Mouse (Mus musculus) neural tube, embryonic 11.5 days (tissue): ENCODE measurements around the gene Hoxa5. TPM values are rescaled to one million over a fixed set of nuclear protein-coding genes. Genes with fewer than 3 reads are reported as not detected.

Experiments used
- ATAC-seq: fragments of 200-750 bp; cut with Nextera tagmentation; 2 replicates; pipeline ENCODE4 v1.8.0; 2017; ENCODE audit warnings: moderate number of reproducible peaks, mild to moderate bottlenecking, moderate TSS enrichment, moderate library complexity; ENCODE audit not compliant: insufficient read depth, low FRiP score, low TSS enrichment
- DNase-seq: peaks from one replicate; pipeline ENCODE4 v3.0.0-alpha.2; 2015; ENCODE audit warnings: low spot score
- H3K27ac ChIP-seq: fragments of 300-500 bp; sonication (generic); 2 replicates; pipeline ENCODE4 v1.5.1; 2014; ENCODE audit warnings: low read depth, mild to moderate bottlenecking, low read length
- H3K27me3 ChIP-seq: fragments of 300-500 bp; sonication (generic); 2 replicates; pipeline ENCODE4 v1.6.1; 2014; ENCODE audit warnings: mild to moderate bottlenecking, low read length, mixed read lengths; ENCODE audit not compliant: control insufficient read depth, insufficient read depth
- H3K36me3 ChIP-seq: fragments of 300-500 bp; sonication (generic); 2 replicates; pipeline ENCODE4 v1.6.1; 2014; ENCODE audit warnings: mild to moderate bottlenecking, low read length, moderate library complexity, mixed read lengths; ENCODE audit not compliant: control insufficient read depth, insufficient read depth
- H3K4me1 ChIP-seq: fragments of 300-500 bp; sonication (generic); 2 replicates; pipeline ENCODE4 v1.6.1; 2014; ENCODE audit warnings: low read length, mixed read lengths; ENCODE audit not compliant: control insufficient read depth, insufficient read depth
- H3K4me2 ChIP-seq: fragments of 300-500 bp; sonication (generic); 2 replicates; pipeline ENCODE4 v1.6.1; 2014; ENCODE audit warnings: low read depth, mild to moderate bottlenecking, moderate library complexity
- H3K4me3 ChIP-seq: fragments of 300-500 bp; sonication (generic); 2 replicates; pipeline ENCODE4 v1.5.1; 2014; ENCODE audit warnings: low read depth, low read length
- H3K9ac ChIP-seq: fragments of 300-500 bp; sonication (generic); 2 replicates; pipeline ENCODE4 v1.6.1; 2014; ENCODE audit warnings: mild to moderate bottlenecking, low read length
- H3K9me3 ChIP-seq: fragments of 300-500 bp; sonication (generic); 2 replicates; pipeline ENCODE4 v1.6.1; 2016; ENCODE audit warnings: low read length; ENCODE audit not compliant: control insufficient read depth
- WGBS: fragments of 180-500 bp; shearing (Covaris S2); extraction: QIAGEN DNeasy Blood & Tissue Kit; methylation state at CpG from one replicate; pipeline ENCODE4 v1.1.7; 2014; 5-methylcytosine and 5-hydroxymethylcytosine counted together
- polyA plus RNA-seq: library from polyadenylated mRNA; unstranded; fragments of >200 nt; fragmentation: Nextera tagmentation; extraction: Ambion mirVana; gene quantifications from 2 replicates; pipeline ENCODE4 v1.2.1, GENCODE M21; 2014

Gene Hoxa5
- polyA plus RNA-seq, 1 experiment from 2014 or later = 53.4 TPM

DNA sequence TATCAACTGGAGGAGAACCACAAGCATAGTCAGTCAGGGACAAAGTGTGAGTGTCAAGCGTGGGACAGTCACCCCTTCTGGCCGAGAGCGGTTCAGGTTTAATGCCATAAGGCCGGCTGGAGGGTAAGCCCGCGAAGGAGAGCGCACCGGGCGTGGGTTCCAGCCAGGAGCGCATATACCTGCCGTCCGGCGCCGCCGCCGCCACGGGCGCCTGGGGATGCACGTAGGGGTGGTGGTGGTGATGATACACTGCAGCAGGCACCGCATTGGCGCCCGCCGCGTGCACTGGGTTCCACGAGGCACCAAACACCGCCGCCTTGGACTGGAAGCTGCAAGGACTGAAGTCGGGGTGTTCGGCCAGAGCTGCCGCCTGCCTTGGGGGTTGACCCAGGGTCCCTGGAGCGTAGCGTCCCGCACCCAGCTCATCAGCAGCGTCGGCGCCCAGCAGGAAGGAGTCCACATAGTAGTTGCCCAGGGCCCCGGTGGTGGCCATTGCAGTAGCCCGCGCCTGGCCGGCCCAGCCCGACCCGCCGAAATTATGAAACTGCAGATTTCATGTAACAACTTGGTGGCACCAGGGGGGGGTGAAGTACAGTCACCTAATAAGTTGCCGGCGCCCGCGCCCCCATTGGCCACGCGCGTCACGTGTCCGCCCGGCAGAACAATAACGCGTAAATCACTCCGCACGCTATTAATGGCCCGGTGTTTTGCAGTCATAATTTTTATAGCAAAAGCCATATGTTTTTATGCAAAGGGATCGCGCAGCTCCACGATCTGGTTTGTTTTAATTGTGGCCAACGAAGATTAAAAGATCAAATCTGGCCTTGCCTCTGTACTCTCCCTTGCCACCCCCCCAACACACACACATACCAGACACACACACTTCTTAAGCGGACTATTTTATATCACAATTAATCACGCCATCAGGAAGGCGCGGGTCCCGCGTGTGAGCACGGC is 21.5 kb upstream of the Hoxa5 start:
- peak overlapping the region; percentile 99 for H3K4me2 ChIP-seq
- H3K27ac ChIP-seq = peak overlapping the region; percentile 100

GRCm38 (mm10) chr6:52224895-52225611 is 20.7 kb upstream of the Hoxa5 start:
- Histone ChIP-seq H3K4me2 (peak overlapping the region; percentile 99), H3K27me3 (peaks cover 21% of the 10 kb centered on the region; the same call in 1 of the 2 replicates), H3K9ac (peak overlapping the region; percentile 99), H3K27ac (peak overlapping the region; percentile 100), H3K9me3 (no peaks in the 10 kb centered on the region), H3K4me1 (peaks cover 6% of the 10 kb centered on the region), H3K36me3 (no peaks in the 10 kb centered on the region), H3K4me3 (peak overlapping the region; percentile 87)
- ATAC-seq (no peak), DNase-seq (no peak)
- under 1% methylated on average over 36 of the region's 36 CpGs for WGBS

More for the DNA sequence above, 21.5 kb upstream of the Hoxa5 start:
- H3K4me1 ChIP-seq = peaks cover 6% of the 10 kb centered on the region
- no peaks in the 10 kb centered on the region for H3K9me3 ChIP-seq
- WGBS = 1% methylated on average over 69 of the region's 69 CpGs
- H3K36me3 ChIP-seq = no peaks in the 10 kb centered on the region
- peak; percentile 29; the same call in 1 of the 2 replicates for ATAC-seq
- H3K4me3 ChIP-seq = peak overlapping the region; percentile 87
- peak; percentile 67 for DNase-seq
- peak overlapping the region; percentile 99 for H3K9ac ChIP-seq
- peaks cover 21% of the 10 kb centered on the region; the same call in 1 of the 2 replicates for H3K27me3 ChIP-seq

DNA sequence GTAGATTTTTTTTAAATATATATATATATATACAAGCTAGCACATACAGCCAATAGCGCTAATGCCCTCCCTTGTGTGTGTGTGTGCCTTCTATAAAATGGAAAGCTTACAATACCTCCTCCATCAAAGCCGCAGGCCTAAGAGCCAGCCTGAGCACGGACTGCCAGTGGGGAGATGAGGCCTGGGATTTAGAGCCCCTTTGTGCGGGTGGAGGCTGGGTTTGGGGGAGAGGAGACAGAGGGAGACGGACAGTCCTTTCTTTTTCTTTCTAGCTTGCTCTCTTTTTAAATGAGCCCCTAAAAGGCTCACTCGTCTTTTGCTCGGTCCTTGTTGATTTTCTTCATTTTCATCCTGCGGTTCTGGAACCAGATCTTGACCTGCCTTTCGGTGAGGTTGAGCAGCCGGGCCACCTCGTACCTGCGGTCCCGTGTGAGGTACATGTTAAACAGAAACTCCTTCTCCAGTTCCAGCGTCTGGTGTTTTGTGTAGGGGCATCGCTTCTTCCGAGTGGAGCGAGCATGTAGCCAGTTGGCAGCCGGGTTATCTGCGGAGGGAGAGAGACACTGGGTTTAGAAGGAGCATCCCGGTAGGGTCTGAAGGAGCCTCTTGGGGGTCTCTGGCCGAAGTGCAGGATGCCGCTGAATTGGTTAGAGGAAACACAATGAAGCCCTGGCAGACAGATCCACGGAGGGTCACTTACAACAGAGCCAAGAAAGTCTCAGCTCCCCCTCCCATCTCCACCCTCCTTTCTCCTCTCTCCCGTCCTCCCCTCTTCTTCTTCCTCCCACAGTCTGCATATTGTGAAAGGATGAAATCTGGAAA is 19.8 kb upstream of the Hoxa5 start:
- no peak for ATAC-seq
- Histone ChIP-seq H3K9ac (peak overlapping the region; percentile 99), H3K4me2 (peak overlapping the region; percentile 99)

DNA sequence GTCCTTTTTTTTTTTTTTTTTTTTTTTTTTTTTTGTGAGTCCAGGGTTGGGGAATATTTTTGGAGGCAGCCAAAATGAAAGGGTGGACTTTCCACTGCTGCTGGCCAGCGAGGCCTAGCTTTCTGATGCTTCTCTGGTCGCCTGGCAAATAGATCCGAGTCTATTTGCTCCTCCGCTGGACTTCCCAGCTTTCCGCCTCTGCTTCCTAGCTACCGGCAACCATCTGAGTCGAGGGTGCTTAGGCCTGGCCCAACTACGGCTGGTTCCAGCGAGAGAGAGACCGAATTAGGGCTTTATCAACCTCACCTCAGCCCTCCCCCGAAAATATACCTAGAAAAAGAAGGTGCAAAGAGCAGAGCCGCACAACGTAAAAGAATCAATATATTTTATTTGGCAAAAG is 18.3 kb upstream of the Hoxa5 start:
- WGBS = 2% methylated on average over 13 of the region's 13 CpGs
- ATAC-seq = no peak
- peaks cover 14% of the 10 kb centered on the region for H3K4me1 ChIP-seq
- DNase-seq = no peak
- peak overlapping the region; percentile 100 for H3K27ac ChIP-seq
- peak overlapping the region; percentile 99 for H3K9ac ChIP-seq
- H3K36me3 ChIP-seq = no peaks in the 10 kb centered on the region
- no peaks in the 10 kb centered on the region for H3K9me3 ChIP-seq
- peaks cover 16% of the 10 kb centered on the region; the same call in 1 of the 2 replicates for H3K27me3 ChIP-seq
- H3K4me2 ChIP-seq = peak overlapping the region; percentile 99
- H3K4me3 ChIP-seq = peak overlapping the region; percentile 87

More for the DNA sequence above, 19.8 kb upstream of the Hoxa5 start:
- Histone ChIP-seq H3K36me3 (no peaks in the 10 kb centered on the region), H3K9me3 (no peaks in the 10 kb centered on the region), H3K27me3 (peaks cover 18% of the 10 kb centered on the region; the same call in 1 of the 2 replicates), H3K4me3 (peak overlapping the region; percentile 87), H3K27ac (peak overlapping the region; percentile 100), H3K4me1 (peaks cover 9% of the 10 kb centered on the region)
- WGBS = under 1% methylated on average over 24 of the region's 24 CpGs
- peak; percentile 68 for DNase-seq

DNA sequence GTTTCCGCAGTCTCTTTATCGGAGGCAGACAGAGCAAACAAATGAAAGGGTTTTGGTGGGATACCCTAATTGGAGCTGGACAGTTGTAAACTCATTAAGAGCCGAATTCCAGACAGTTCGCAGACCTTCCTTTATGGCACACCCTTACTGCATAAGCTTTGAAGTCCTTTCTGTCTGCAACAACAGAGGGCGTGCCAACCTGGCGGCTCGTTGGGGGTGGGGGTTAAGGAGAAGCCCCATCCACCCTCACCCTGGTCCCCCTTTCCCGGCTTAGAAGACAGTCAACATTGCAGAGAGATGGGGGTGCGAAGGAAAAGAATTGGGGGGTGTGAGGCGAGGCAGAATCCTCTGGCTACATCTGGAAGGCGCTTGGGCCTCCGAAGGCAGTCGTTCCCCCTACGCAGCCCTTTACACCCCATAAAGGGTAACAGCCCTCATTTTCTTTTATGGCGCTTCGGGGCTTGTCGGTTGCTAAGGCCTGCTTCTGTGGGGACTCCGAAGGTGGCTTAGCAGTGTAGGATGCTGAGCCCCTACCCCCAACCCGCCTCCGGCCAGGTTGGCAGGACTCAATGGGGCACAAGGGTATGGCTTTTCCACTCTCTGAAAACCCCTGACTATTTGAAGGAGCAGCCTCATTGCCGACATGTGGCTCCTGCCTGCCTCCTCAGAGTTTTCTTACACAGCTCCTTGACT is 17.8 kb upstream of the Hoxa5 start:
- DNase-seq (no peak), ATAC-seq (peak; percentile 29)
- Histone ChIP-seq H3K4me3 (peak overlapping the region; percentile 87), H3K4me2 (peak overlapping the region; percentile 99), H3K4me1 (peaks cover 15% of the 10 kb centered on the region), H3K9me3 (no peaks in the 10 kb centered on the region), H3K9ac (peak overlapping the region; percentile 99), H3K27ac (peak overlapping the region; percentile 100), H3K36me3 (no peaks in the 10 kb centered on the region), H3K27me3 (0 out of 2 replicates have a peak, but pooled peaks cover 15% of the 10 kb centered on the region)
- 2% methylated on average over 21 of the region's 21 CpGs for WGBS

GRCm38 (mm10) chr6:52221337-52221992 is 17.1 kb upstream of the Hoxa5 start, which contains the start of gene Hoxa7:
Gene Hoxa7 (minus strand): TSS chr6:52221854.
- 0 out of 2 replicates have a peak, but pooled peaks cover 12% of the 10 kb centered on the region for H3K27me3 ChIP-seq
- H3K27ac ChIP-seq = peak within 1 kb of the TSS; percentile 100
- no peaks in the 10 kb centered on the region for H3K36me3 ChIP-seq
- peak; percentile 93 for DNase-seq
- peak within 1 kb of the TSS; percentile 87 for H3K4me3 ChIP-seq
- WGBS = under 1% methylated on average over 46 of the region's 46 CpGs
- ATAC-seq = peak; percentile 48
- peak within 1 kb of the TSS; percentile 99 for H3K9ac ChIP-seq
- peaks cover 15% of the 10 kb centered on the region for H3K4me1 ChIP-seq
- H3K9me3 ChIP-seq = no peaks in the 10 kb centered on the region
- peak within 1 kb of the TSS; percentile 99 for H3K4me2 ChIP-seq

DNA sequence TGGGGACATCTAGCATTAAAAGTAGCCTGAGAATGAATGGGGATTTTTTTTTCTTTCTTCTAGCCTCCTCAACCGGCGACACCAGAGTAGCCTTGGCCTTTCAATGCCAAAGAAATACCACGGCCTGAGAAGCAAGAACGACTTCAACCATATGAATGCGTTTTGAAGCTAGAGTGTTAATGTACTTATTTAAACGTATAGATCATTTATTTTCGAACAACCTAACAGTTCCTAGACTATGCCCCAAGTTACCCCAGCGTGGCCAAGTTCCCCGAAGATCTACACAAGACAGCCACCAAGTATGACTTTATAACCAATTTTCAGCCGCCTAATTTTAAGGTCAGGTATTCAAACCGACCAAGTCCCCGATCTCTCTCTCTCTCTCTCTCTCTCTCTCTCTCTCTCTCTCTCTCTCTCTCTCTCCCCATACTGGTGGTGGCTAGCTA is 16.5 kb upstream of the Hoxa5 start:
- WGBS = 3% methylated on average over 12 of the region's 12 CpGs
- H3K4me1 ChIP-seq = peaks cover 15% of the 10 kb centered on the region
- H3K4me2 ChIP-seq = peak overlapping the region; percentile 99
- H3K4me3 ChIP-seq = peak overlapping the region; percentile 87
- H3K36me3 ChIP-seq = no peaks in the 10 kb centered on the region
- peak overlapping the region; percentile 99 for H3K9ac ChIP-seq
- ATAC-seq (no peak), DNase-seq (no peak)
- peak overlapping the region; percentile 100 for H3K27ac ChIP-seq
- peaks cover 17% of the 10 kb centered on the region; the same call in 1 of the 2 replicates for H3K27me3 ChIP-seq
- H3K9me3 ChIP-seq = no peaks in the 10 kb centered on the region
